Mouse (Mus musculus) embryo, embryonic 11 days (tissue): ENCODE measurements around the gene Zfp780b.
A peak's percentile ranks its signal among the peaks of the same experiment; 100 is the strongest.
"Not testable (repeated sequence)": the region's sequence is repeated elsewhere in the genome, so short reads cannot be mapped to it uniquely, and the experiment has no call there.

Experiments used
- DNase-seq: peaks from one replicate; pipeline ENCODE4 v3.0.0-alpha.2; 2015

Zfp780b gene

DNA sequence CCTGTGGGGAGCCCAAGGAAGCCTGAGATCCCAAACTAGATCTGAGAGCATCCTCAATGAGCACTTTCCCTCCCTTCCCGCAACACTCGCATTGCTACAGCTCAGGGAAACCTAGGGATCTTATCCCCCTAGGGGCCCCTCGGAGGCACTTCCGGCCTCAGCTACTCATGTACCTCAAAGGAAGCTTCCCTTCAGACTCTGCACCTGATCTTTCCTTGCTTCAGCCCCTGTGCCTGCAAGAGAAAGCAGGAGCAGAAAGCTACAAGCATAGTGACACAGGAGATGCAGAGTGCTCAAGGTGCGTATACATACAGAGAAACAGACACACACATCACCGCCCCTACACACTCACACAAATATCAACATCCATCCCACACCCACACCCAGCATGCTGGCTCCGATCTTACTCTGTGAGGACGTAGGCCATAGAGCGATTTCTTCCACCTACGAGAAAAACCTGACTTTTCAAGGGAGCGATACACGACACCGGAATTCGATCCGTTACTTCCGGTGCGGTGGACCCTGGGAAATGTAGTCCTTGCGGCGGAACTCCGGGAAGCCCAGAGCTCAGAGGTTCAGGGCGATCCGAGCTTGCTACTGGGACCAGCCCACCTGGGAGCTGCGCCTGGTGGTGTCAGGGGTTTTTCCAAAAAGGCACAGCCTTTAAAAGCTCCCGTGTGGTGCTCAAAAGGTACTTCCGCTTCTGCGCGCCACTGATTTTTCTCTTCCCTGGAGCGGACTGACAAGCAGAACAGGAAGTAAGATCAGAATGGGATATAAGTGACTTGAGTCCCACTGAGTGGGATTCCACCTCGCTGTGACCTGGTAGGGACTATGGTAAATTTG, at the start of gene Zfp780b:
Zfp780b (minus strand) TSS at position 489 of the 846 bp plus-strand sequence.
- peak; percentile 87 for DNase-seq

DNA sequence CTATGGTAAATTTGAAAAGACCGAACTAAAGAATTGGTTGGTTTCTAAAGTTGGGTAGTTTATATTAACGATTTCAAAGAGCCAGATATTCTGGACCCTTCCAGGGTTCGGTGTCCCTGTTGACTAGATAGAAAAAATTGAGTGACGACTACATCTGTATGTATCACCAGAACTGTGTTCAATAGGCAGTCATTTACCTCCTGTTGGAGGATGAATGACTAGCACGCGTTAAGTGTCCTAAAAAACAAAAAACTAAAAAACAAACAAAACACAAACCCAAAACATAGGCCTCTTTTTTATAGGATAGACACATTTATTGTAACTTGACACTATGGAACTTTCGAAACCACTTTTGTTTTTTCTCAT, 35.5 kb upstream of the Zfp780b start:
- no peak for DNase-seq

DNA sequence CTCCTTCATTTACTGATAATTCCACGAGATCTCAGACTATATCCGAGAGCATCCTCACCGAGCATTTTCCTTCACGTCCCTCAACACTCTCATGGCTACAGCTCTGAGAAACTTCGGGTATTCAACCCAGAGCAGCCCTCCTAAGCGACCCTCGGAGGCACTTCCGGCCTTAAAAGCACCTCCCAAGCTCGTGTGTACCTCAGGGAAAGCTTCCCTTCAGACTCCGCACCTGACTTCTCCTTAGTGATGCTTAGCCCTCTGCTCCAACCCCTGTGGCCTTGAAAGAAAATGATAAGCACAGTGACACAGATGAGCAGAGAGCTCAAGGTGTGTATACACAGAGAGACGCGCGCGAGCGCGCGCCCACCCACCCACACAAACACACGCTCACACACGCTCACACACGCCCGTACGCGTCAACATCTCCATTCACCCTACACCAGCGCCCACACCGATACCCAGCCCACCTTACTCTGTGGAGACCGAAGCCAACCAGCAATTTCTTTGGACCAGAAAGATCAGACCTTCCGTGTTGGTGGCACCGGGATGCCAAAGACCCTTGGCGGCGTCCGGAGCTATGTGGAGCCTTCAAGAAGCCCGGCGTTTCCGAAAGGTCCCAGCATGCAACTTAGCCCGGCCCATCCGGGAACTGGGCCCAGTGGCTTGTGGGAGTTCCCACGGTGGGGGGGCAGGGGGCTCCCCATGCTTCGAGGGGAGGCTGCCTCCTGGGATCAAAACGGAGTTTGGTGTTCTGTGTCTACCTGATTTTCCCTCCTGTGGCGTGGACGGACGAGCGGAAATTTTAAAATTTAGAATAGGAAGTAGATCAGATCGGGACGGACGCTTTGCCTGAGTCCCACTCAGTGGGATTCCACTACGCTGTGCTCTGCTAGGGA, 34.8 kb upstream of the Zfp780b start, which contains the start of gene Zfp850:
Zfp850 (minus strand) TSS at position 567 of the 896 bp plus-strand sequence.
- DNase-seq = peak; percentile 92

DNA sequence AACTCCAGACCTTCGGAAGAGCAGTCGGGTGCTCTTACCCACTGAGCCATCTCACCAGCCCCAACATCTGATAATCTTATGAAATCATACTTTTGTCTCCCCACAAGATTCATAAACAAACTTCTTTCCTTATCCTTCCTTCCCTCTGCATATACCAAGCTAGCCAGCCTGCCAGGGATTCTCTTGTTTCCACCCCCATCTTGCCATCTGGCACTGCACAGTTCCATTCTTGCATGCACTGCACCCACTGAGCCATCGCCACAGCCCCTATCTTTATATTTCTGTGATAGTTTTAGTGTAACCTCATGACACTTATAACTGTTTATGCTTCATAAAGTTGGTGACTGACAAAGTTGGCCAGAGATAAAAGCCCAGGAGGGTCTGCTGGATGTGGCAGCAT, 31.3 kb upstream of the Zfp780b start:
- no peak for DNase-seq

DNA sequence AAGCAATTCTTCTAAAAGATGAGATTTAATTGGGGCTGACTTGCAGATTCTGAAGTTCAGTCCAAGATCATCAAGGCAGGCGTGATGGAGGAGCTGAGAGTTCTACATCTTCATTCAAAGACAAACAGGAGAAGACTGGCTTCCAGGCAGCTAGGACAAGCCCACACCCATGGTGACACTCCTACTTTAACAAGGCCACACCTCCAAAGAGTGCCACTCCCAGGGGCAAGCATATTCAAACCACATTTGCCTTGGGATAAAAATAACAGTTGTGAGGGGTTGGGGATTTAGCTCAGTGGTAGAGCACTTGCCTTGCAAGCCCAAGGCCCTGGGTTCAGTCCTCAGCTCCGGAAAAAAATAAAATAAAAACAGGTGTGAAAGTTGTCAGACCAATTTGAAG, 3.2 kb upstream of the Zfp780b start:
- no peak for DNase-seq

DNA sequence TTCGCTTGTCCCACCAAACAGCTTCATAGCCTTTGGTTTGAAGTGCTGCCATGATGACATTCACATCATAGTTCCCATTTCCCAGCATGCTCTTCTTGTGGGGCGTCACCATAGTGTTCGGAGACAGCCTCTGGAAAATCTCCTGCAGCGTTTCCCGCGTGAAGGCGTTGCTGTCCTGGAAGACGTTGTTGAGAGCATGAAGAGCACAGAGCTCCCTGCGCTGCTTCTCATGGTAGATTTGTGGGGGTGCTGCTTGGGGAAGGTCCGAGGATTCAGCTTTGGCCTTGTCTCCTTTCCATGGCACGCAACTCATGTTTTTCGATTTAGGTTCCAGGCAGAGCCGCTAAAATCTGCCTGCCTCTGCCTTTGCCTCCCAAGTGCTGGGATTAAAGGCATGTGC, 29.5 kb downstream of the Zfp780b start:
- not testable (repeated sequence) for DNase-seq

DNA sequence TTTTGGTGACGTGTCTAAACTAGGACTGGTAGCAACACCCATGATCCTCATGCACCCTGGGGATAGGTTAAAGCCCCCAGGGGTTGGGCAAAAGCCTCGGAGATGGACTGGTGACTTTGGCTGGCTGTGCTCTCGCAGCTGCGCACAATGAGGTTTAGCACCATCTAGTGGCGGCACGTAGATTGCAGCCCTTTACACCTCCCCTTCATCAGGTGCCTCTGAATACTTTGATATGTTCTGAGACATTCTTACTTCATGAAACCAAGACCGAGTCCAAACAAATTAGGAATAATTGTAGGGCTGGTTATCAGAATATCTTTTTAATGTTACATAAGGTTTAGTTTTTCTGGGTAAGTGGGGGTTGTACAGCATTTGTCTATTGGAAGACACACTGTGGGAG, 37.1 kb downstream of the Zfp780b start:
- DNase-seq = not testable (repeated sequence)

DNA sequence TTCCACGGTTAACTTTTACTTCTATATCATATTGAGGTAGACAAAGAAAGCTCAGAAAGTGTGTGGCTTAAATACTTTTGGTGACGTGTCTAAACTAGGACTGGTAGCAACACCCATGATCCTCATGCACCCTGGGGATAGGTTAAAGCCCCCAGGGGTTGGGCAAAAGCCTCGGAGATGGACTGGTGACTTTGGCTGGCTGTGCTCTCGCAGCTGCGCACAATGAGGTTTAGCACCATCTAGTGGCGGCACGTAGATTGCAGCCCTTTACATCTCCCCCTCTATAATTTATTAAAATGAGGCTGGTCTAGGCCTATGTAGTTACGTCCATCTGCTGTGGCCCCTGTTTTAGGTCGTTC, 45.2 kb downstream of the Zfp780b start:
- not testable (repeated sequence) for DNase-seq

DNA sequence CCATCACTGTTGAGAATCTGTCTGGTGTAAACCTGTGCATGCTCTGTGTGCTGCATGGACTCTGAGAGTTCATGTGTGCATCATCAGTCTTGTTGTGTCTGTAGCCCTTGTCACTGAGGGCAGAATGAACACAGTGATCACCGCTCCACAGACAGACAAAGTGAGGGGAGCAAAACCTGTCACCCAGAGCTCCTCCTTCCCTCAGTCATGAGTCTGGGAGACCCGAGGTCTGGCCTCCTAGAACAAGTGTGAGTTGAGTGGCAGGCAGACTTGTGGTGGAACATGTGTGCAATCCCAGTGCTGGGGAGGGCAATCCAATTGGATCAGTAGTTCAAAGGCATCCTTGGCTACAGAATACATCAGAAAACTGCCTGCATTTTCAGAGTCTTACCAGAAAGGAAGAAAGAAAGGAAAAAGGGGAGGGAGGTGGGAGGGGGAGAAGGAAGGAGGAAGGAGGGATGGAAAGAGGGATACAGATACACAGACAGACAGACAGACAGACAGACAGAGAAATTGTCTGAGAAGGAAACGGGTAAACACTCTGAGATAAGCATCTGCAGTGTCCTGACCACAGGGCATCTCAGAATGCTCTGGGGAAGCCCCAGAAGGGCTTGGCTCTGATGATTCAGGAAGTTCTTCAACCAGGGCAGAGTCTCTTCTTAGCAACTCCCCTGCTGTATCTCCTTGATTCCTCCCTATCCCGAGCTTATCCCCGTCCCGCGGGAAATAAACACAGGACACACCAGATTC, 45.7 kb downstream of the Zfp780b start:
- peak; percentile 5 for DNase-seq

DNA sequence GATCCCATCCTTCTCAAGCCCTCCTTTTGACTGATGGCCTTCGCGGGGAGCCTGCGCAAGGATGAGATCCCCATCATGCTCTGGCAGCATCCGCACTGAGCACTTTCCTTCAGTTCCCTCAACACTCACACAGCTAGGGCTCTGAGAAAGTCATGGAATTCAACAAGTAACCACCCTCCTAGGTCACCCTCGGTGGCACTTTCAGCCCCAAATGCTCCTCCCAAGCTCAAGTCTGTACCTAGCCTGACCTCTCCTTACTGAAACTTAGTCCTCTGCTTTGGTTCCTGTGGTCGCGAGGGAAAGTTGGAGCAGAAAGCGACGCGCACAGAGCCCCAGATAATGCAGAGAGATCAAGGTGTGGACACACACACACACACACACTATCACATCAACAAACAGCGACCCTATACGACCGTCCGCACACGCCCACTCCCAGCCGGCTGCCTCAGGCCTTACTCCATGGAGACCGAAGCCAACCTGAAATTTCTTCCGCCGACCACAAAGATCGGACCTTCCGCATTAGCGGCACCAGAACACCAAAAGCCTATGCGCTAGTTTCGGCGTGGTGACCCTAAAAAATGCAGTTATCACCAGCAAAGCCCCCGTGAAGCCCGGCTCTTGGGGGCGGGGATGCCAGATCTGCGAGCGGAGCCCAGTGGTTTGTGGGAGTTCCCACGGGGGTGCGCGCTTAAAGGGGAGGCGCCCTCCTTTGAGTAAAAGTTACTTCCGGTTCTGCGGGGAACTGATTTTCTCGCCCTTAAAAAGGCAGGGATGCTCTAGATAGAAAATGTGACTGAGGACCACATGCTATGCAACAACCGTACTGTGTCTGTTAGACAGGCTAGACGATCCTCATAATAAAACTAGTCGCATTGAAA, 49.9 kb downstream of the Zfp780b start, which contains the start of gene Zfp974:
Zfp974 (minus strand) TSS at position 643 of the 878 bp plus-strand sequence.
- peak; percentile 91 for DNase-seq

DNA sequence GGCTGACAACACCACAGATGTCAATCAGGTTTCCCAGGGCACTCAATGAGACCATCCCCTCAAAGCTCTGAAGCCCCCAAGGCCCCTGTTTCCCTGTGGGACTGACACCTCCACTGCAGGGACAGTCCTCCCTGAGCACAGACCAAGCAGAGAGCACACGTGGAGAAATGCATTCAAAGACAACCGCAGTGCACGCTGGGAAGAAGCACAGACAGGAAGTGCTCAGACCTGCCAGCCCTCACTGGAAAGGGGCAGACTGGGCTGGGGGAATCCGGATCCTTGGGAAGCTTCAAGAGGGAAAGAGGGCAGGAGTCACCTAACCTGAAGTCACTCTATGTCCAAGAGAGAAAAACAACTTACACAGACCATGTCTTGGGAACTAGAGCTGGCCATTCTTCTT, 51.9 kb downstream of the Zfp780b start:
- DNase-seq = not testable (repeated sequence)

DNA sequence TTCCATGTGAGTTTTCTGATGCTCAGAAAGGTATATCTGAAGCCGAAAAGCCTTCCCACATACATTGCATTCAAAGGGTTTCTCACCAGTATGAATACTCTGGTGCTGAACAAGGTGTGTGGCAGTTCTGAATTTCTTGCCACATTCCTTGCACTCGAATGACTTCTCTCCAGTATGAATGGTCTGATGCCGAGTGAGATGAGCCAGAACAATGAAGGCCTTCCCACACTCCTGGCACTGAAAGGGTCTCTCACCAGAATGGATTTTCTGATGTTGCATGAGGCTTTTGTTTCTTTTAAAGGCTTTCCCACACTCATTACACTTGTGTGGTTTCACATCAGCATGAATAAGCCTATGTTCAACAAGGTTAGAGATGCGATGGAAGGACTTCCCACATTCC, 68.0 kb downstream of the Zfp780b start:
- not testable (repeated sequence) for DNase-seq
